Mouse (Mus musculus): Measurements from ENCODE around the gene Cd300a.

GRCm38 (mm10) chr11:114922439-114922838 lies 32.6 kb downstream of the Cd300a start:
- TF ChIP-seq CTCF (IDR thresholded peaks at IDR 0.05) (no peak), EP300 (IDR thresholded peaks at IDR 0.05) (no peak)

Measured in lung, postnatal 0 days (tissue).